Mouse (Mus musculus): ENCODE measurements around the gene Prrg4. TPM values are rescaled to one million over a fixed set of nuclear protein-coding genes. Genes with fewer than 3 reads are reported as not detected.
"Not testable (repeated sequence)": the region's sequence is repeated elsewhere in the genome, so short reads cannot be mapped to it uniquely, and the experiment has no call there.

Prrg4 gene
- total RNA-seq (2021) = 10 to 100 TPM in 1 of 2 experiments, 1 to 10 TPM in 1; 4.1 to 31.2 TPM
- long read RNA-seq, experiment 1 = 0 reads
- long read RNA-seq, experiment 2, partial matches to known transcripts = 1 of 1 reads
- long read RNA-seq, experiment 2, other reads (novel, unspliced or antisense) = 0 of 1 reads

DNA sequence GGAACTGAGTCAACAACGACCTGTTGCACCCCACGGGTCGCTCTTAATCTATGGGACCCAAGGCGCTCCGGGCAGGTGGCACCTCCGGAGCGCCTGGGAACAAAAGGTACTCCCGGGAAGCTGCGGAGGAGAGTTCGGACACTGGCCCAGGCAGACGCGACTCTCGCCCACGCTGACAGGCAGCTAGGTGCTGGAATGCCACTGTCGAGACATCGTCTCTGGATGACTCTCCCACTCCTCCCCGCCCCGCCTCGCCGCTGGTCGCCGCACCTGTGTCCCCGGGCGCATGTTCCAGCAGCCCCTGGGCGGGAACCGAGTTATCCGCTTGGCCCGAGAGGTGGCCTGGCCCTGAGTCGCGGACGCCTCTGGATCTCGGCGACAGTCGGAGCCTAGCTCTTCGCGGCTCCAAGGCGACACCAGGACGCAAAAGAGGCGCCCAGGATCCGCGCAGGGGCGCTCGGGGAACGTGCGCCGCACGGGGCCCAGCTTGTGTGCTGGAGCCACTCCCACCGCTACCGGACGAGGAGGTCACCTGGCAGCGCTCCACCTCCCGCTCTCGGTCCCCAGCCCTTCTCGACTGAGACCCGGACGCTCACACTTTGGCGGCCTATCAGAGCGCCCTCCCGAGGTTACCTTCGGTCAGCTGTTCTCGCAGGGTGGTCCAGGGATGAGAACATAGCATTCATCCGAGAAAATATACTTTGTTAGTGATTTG lies at the start of gene Prrg4:
Gene Prrg4, minus strand, starts transcription at position 601 of the 715 bp plus-strand sequence.
- DNase-seq = peak; percentile 88 to 92

DNA sequence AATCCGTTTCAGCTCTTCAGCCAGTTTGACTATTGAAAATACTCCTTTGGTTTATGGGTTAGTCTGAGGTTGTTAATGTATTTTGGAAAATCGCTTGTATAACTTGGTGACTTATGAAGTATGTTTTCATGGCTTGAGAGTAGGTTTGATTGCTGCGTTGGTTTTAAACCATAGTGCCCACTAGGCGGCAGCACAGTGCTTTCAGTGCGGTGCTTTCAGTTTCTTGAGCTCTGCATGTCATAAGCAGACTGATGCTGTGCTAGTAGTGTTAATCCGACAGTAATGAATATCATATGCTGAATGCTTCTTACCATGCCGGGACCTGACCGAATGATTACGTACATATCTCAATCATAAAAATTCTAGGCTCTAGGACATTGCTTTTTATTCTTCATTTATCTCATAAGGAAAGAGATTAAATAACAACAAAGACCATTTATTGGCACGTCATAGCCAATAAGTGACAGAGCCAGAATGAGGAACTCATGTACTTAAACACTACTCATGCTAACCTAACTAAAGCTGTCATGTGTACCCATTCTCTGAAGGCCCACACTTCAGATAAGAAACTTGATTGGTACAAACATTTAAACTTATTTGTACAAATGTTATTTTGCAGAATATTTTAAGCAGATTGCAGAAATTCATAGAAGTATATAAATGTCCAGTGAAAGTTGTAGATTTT lies 38.3 kb upstream of the Prrg4 start:
- peak; percentile 82 to 86 for DNase-seq

DNA sequence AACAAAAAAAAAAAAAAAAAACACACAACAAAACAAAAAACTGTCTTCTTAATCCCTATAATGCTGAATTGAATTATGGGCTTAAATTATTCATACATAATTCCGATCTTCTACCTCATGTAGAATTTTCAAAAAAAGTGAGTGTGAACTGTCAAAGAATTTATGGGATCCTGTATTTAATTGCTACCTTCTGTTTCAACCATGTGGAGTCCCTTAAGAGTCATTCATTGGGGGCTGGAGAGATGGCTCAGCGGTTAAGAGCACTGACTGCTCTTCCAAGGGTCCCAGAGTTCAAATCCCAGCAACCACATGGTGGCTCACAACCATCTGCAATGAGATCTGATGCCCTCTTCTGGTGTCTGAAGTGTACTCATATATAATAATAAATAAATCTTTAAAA lies 37.7 kb upstream of the Prrg4 start:
- DNase-seq = not testable (repeated sequence)

DNA sequence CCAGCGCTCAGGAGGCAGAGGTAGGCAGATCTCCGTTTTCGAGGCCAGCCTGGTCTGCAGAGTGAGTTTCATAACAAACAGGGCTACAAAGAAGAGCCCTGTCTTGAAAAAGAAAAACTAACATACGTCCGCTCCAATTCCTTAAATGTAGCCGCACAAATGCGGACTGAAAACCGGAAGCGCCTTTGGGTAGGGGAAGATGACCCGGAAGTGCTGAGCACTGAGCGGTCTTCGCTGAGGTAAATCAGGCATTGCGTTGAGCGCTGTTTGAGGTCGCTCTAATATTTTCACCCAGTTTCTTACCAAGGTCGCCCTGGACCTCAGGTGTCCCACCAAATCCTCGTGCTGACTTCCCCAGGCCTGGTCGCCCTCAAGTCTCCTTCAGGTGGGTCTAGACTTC lies 36.4 kb upstream of the Prrg4 start:
- DNase-seq = no peak

DNA sequence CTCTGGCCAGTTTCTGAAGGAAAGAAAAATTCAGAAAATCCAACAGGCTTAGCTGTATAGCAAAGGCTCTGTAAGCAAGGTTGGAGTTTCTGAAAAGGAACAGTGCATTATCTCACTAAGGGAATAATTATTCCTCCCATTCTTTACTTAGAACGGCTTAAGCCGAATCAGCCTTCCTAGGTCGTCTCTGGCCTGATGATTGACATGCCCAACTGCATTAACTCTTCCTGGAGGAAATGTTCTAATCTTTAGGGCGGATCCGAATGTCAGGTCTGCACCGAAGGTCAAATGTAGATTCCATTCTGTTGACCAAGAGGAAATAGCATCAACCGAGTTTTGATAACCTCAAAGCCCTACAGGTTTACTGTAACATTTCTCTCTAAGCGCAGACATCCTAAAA lies 29.1 kb upstream of the Prrg4 start:
- DNase-seq = no peak

DNA sequence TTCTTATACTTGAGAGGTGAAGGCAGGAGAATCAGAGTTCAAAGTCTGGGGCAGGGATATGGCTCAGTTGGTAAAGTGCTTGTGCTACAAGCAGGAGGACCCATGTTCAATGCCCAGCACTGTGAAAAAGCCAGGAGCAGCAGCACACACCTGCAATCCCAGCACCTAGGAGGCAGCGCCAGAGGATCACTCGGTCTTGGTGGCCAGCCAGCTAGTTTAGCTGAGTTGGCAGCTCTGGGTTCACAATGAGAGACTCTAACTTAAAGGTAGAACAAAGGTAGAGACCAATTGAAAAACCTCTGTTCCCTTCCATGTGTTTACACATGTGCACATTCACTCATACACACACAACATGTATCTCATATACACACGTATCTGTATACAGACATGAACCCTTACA lies 19.4 kb upstream of the Prrg4 start:
- no peak for DNase-seq

DNA sequence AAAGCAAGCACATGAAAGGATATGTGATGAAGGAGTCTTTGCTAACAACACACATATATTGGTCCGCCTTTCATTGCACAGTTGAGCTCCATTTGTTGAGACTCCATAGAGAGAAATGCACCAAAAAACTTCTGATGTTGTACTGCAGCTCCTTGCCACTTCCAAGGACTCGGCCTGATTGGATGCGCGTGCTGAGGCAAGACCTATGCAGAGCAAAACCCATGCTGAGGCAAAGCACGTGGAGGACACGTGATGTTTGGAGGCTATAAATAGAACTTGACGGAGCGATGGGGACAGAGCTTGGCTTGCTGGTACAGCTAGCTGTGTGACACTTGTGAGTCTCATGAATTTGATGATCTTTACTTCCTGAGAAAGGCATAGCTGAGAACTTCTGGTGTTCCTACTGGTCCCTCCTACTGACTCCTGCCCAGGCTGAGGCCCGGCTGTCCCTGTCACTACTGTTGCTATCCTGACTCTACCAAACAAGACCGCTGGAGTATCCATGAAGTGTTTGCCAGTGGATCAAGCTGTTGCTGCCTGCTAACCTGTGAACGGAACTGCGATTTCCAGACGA lies 17.7 kb upstream of the Prrg4 start, which contains the start of gene Ccdc73:
Gene Ccdc73, plus strand, starts transcription at position 524 of the 574 bp plus-strand sequence.
- DNase-seq = no peak

DNA sequence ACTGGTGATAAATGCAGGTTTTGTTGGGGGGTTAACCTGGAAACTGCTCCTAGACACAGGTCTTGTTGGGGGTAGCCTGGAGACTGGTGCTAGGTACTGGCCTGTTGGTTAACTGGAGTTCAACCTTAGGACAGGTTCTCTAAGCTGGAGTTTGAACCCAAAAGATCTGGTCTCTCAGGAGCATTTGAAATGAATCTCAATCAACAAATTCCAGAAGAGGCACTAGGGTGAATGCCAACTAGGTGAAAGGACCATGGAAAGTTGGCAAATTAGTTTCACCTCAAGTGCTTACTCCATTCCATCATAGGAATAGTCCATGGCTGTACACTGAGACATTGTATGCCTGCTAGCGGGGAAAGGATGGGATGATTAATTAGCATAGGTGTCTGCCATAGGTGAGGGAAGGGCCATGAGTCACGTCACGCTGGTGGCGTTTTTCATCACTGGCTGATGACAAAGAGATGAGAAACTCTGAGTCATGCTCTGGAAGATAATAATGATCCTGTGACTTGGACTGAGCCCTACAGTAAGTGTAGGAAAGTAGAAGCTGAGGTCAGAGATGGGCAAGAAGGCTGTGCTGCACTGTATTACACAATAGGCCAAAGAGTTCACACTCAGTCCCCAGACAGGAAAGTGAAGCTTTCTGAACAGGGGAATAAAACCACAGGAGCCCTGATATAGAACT lies 14.6 kb upstream of the Prrg4 start:
- peak; percentile 21 to 43 for DNase-seq

DNA sequence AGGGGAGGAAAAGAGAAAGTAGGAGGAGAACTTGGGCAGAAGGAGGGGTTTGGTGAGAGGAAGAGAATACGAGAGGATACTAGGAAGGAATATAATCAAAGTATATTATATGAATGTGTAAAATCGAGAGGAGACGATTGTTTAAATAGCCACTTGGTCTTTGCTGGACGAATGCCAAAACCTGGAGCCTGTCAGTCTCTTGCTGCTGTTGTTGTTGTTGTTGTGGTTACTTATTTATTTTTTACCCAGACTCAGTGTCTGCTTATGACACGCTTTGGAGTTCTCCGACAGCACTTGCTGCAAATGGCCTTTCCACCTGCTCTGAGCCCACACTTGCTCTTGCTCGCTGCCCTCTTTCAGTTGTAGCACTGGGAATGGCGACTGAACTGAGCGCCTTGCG lies 10.8 kb upstream of the Prrg4 start:
- DNase-seq = no peak

DNA sequence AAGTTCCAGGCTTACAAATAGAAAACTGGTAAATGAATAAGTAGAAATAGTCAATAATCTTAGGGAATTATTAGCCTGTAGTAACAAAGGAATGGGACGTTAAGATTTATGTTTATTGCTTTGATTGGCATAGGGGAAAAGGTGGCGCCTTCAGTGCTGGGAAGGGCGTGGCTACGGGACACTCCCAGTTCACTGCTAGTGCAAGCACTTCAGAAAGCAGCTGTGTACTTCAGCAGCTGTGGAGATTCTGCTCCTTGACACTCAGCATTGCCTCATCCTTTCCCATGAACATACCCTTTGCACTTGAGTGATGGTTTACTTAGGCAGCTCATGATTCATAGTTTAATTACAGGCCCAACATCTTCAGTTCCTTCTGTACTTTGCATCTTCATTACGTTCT lies 9.4 kb upstream of the Prrg4 start:
- no peak for DNase-seq

DNA sequence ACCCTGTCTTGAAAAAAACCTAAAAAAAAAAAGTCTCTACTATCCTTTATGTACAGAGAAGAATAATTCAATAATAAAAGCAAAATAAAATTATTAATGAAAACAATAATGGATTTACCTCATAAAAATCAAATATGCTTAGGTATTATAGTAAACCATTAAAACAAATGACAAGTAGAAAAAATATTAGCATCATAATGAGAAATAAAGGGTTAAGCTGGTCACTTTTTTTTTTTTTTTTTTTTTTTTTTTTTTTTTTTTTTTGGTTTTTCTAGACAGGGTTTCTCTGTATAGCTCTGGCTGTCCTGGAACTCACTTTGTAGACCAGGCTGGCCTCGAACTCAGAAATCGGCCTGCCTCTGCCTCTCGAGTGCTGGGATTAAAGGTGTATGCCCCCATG lies 8.4 kb upstream of the Prrg4 start:
- not testable (repeated sequence) for DNase-seq

DNA sequence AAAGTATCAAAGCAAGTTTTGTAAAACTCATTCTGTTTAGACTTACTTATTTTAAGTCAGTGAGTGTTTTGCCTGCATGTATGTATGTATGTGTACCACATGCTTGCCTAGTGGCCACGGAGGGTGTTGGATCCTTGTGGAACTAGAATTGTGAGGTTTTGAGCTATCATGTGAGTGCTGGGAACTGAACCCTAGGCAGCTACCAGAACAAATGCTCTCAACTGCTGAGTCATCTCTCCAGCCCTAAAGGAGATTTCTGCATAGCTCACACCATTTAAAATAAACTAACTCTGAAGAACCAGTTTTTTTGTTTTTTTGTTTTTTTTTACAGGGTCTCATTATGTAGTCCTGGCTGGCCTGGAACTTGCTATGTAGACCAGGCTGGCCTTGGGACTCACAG lies 6.5 kb upstream of the Prrg4 start:
- no peak for DNase-seq

DNA sequence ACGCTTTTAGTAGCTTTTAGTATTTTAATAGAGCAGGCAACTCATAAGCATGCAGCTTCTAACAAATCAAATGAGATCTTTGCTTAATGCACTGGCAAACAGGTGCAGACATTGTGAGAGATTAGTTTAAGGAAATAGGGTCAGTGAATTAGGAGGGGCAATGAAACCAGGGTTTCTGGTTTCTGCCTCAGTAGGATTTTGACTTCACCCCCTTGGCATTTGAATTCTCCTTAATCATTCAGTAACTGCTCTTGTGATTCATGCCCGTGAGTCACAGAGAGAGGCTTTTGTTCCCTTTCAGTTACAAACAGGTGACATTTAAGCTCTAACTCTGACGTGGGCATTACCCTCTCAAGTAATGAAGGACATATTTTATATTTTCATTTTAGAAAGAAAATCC lies 6.1 kb upstream of the Prrg4 start:
- peak in 1 of 2 experiments; percentile 47 for DNase-seq

DNA sequence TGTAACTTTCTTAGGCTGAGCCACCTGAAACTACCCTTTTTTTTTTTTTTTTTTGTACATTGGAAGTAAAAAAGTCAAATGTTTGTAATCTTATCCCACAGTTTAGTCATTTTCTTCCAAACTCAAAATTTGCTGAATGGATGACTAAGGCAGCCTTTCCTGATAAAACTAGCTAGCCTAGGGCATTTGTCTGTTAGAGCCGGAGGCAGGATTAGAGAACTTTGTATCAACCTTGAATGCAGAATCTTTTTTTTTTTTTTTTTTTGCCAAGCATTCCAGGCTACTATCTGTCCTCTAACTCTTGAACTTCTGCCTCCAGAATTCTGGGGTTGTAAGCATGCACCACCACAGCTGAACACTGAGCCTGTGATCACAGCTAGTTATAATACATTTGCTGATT lies 5.2 kb upstream of the Prrg4 start:
- peak in 1 of 2 experiments; percentile 6 for DNase-seq

DNA sequence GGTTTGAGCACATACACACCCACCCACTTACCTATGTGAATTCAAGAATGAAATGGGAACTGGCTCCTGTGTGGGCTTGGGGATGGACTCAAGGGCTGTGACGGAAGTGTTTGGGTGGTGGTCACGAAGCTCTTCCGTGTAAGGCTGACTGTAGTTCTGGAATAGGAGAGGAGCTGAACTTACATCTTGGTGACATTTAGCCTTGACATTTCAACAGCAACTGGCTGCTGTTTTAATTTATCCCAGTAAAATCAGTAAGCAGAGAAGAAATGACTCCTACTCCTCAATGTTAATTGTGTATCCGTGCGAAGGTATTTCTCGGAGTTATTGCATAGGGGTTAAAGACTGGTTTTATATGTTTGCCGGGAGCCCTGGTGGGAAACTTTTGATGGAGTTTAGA lies 2.9 kb upstream of the Prrg4 start:
- no peak for DNase-seq

DNA sequence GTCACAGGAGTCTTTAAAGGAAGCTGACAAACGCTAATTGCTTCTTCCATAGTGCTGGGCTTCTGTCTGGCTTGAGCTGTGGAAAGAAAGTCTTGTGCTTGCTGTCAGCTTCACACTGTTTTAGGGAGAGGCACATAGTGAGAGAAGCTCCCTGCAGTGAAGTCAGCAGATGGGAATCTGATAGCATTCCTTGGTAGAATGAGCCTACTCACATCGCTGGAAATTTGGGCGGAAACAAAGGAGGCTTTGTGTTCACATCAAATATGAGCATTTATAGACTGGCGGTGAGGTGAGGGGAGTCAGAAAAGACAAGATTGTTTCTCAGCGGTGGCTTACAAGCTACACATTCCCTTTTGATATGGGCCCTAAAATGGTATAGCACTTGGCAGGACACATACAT lies 2.0 kb upstream of the Prrg4 start:
- no peak for DNase-seq

DNA sequence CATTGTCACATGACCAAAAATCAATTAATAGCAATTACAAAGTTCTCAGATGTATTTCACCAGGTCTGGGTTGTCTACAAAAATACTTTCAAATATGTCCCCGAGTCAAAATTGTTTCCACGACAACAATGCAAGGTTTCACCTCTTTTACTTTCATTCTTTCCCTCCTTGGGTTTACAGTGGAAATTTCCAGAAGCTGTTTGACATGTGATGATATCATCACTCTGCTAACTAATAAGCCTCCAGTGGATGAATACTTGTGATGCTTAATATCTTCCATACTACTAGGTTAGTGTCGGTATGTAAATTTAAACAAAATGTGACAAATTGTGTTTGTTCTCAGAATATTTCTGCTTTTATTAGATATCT lies 299 bp upstream of the Prrg4 start:
- peak in 1 of 2 experiments; percentile 4 for DNase-seq

DNA sequence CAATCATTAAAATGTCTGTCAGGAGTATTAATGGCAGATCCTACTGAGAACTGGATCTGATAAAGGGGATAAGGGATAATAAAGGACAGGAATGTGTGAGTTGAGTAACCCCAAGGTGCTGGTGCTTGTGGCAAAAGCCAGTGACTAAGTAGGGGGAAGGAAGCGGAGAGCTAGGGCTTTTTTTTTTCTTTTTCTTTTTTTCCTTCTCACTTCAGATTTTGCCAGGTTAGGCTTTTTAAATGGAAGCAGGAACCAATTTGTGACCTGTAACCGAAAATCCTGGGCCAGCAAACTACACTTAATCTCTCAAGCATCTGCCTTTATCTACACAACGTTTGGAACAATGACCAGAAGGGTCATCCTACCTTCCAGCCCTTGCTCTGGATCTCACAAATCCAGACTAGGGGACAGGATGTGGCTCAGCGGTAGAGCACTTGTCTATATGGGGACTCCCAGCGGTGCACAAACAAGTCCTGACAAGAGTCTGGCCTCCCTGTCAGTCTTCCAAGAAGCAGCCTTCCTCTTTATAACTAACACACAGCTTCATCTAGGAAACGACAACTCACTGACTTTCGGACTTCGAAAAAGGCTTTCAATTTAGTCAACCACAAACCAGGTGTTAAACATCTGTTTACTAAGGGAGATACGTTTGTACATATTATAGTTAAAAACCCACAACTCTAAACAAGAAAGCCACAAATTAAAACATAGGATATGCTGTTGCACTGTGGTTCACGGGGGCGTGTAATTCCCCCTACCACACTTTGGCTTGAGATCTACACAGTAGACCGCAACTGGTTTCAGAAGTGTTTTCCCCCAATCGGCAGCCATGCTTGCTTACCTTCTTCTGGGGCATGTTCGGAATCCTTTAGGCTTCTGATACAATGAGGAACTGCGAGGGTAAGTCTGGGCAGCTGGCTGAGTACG lies 1.2 kb downstream of the Prrg4 start:
- DNase-seq = peak in 1 of 2 experiments; percentile 6

DNA sequence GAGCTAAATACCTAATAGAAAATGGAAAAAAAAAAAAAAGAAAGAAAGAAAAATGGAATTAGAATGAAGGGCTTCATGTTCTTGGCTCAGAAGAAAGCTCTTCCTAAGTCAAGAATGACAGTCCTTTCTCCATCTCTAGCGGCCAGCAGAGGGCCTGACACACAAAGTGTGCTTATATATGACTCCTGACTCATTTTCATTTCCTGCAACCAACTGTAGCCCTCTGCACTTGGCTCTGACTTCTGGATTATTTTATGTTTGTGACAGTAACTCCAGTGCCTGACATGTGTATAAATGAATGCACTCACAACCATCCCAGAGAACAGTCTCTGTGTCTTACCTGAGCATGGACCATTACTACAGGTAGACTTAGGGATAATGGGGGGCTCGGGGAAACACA lies 2.0 kb downstream of the Prrg4 start:
- peak; percentile 40 to 56 for DNase-seq

DNA sequence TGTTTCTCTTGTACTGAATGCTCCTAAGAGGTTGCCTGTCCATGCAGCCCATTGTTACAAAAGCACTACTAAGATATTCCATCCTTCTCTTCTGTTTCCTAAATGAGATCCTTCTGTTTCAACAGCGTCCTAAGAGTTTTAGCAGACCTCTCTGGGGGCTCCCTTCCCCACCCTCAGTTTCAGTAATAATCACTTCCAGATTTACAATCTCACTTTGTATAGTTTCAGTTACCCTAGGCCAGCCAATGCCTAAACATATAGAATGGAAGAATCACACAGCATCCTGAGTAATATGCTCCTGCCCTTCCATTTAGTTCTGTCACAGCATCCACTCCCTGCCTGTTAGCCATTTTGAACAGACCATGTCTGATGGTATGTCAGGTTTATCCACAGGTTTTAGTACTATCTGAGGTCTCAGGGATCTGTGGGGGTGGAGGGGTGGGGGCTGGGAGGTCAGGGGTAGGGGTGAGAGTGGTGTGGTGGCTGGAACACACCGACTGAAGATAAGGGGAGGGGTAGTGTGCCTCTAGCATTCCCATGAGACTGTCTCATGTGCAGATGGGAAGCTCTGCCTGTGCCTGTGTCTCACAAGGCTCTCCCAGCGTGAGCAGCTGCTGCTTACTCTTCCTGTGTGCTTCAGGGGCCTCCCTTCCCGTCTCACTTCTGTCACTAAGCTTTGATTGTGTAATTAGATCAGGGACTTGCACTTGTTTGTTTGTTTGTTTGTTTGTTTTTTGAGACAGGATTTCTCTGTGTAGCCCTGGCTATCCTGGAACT lies 2.9 kb downstream of the Prrg4 start:
- DNase-seq = no peak

DNA sequence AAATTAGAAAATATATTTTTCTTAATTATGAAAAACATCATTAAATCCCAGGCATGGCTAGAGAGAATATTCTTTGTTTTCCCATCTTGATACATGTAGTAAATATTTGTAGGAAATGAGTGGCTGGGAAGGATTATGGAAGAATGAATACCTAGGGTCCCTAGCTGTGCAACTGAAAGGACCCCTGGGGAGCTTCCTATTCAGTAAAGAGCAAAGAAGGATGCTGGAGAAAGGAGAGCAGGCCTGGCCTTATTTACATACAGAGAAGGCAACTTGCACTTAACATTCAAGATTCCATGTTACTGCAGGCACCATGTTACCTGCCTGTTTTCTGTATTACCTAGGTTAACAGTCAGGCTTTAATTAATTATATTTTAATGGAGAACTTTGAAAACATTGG lies 7.1 kb downstream of the Prrg4 start:
- DNase-seq = no peak

Measured in adrenal gland, postnatal 36 days (tissue).